Mouse (Mus musculus) embryo, embryonic 10 days (tissue): ENCODE data around the gene L2hgdh.

ENCODE experiments used
- DNase-seq: peaks from one replicate; pipeline ENCODE4 v3.0.0-alpha.2; 2015; ENCODE audit warnings: low spot score

Gene L2hgdh

DNA sequence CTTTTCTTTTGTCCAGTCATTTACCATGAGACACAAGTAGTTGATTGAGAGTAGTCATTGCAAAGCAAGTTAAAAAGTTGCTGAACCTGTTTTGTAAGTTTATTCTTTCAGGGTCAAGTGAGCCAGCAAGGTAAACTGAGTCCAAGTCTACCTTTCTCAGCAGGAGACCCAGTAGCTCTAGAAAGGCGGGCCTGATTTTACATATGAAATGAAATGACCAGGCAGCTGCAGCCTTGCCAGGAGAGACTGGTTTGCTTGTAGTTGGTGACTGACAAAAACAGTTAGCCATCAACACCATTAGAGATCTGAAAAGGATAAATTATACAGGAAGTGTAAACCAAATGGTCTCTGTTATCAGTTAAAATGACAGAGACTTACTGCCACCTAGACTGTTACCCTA lies 5.6 kb upstream of the L2hgdh start:
- no peak for DNase-seq

DNA sequence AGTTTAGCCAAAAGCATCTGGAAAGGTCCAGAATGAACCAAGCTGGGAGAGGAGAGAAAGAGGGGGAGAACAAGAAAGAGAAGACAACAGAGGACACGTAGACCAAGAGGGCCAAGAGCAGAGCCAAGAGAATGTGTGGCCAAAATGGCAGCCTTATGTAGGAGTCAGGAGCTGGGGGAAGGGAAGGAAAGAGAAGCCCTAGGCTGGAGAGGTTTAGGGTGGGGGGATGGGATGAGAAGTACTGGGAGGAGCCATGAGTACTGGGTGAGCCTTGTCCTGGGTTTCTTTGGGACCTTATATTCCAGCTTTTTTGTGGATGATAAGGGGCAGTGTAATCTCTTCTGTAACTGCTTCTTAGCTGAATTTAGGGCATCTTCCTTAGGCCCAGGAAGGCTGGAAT lies 4.6 kb upstream of the L2hgdh start:
- DNase-seq: no peak

DNA sequence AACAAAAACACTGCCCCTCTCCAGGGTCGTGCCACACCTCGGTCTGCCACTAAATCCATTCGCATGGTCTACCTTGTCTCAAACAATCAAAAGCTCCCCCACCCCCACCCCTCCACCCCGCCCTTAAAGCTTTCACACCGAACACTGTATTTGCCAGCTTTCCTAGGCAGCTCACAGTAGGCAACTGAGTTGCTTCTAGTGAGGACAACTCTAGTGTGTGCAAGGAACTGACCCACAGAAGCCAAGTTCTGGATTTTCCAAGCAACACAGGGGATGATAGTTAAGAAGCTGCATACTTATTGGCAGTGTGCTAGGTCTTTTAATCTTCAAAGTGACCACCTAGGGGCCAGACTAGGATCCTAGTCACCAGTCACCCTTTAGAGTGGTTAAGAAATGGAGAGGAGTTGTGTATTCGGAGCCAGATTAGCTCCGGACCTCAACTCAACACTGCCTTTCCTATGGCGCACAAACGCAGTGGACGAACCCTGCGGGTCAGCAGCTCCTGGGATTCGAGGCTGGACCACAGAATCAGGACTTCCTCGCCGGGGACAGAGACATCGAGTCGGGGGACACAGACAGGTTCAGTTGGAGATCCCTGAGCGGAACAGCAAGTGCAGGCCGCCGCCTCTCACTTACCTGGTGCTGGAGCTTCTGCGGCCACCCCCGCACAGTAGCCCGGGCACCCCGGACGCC lies 509 bp downstream of the L2hgdh start:
- DNase-seq: no peak

DNA sequence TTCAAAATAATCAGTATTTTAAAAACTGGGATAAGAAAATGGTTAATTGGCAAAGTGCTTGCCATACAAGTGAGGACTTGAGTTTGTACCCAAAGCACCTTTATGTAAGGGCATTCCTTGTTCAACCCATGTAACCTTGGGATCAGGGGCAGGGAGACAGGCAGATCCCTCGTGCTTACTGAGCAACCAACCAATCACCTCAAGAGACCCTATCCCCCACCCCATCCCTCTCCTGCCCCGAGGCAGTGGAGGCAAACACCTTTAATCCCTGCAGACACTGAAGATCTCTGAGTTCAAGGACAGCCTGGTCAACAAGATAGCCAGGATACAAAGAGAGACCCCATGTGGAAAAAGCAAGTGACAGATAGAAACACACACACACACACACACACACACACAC lies 1.3 kb downstream of the L2hgdh start:
- DNase-seq: no peak

DNA sequence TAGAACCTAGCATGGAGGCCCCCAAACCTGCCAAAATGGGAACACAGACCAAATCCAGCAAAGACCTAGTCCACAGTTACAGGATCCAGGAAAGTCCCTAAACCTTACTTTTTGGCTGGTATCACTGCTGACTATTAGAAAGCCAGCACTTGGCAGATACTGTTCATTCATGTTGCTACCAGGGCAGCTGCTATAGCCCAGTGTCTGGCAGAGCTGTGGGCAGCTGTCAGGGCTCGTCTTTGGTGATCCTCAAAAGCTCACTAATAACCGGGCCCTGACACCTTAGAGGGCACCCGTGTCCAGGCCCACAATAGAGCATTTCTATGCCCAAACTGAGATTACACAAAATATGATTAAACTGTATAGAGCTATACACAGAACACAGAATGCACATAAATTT lies 1.8 kb downstream of the L2hgdh start:
- DNase-seq: no peak

DNA sequence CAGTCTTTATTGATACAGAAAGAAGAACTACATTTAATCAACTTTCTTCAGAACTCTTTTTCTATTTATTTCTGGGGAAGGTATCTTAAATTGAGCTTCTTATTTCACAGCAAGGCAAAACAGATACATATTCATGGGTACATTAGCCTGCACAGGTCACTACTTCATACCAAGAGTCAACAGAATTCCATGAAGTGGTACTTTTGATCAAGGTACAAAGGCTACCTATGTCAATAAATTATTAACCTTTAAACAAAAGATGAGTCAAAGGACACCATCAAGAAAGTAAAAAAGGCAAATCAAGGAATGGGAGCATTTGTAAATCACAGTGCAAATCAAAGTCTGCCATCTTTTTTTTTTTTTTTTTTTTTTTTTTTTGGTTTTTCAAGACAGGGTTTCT lies 11.0 kb downstream of the L2hgdh start:
- no peak for DNase-seq

DNA sequence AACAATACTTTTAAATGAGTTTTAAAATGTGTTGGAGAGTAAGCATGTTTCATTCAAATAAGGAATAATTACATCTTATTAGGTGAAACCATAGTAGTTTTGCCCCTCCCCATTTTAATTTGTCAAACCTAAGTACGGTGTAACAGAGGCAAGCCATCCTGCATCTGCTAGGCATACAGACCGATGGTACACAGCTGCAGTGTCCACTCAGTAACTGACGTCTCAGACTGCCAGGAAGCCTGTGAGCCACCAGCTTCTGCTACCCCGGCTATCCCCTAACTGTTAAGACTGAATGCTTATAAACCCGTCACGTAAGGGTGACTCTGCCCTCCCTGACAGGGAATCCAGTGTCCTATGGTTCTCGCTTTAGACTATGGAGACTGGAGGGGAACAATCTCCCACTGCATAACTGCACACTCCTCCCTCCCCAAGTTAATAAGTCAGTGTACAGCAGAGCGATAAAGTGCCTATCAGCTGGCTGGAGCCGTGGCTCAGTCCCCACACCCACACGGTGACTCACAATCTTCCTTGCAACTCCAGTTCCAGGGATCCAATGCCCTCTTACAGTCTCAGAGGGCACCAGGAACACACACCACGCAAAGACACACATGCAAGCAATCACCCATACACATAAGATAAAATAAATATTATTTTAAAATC lies 19.7 kb downstream of the L2hgdh start:
- no peak for DNase-seq

DNA sequence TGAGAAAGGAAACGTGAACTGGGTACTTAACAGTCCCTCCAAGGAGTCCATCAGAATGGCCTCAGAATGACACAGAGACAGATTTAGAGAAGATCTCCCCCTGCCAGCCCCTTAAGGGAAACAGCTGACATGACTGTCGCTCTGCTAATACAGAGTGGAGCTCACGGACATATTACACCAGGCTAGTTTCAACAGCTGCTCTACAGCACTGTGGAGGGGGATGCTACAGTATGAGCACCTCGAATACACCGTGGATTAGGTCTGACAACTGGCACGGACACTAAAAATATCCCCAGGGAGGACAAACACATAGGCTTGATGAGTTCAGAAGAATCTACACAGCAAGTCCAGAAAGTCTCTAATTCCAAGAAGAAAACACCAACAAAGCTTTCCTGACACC lies 26.3 kb downstream of the L2hgdh start:
- no peak for DNase-seq

DNA sequence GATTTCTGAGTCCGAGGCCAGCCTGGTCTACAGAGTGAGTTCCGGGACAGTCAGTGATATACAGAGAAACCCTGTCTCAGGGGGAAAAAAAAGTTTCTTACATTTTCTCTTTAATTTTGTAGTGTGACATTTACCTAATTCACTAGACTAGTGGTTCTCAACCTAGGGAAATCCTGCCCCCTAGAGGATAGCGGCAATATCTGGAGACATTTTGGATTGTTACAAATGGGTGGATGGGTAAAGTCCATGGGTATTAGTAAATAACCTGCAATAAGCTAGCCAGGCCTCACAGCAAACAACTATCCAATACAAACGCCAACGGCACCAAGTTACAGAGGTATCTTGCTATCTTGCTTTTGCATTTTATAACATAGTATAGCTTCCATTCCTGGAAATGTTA lies 27.9 kb downstream of the L2hgdh start:
- DNase-seq: peak; percentile 67

DNA sequence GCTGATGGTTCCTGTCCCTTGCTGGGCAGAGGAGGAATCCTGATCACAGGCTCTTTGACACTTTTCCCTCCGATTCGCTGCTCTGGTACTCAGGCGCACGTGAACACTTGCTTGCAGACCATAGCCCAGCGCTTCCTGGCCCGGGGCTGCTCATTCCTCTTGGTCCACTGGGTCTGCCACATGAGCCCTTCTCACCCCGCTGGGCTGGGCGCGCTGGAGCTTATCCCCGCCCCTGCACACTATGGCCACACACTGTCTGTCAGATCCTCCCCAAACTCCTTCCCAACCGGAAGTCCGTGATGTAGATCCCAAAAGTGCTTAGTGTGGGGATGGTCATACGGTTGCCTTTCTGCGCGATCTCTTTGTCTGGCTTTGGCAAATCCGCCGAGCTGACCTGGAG lies 31.2 kb downstream of the L2hgdh start:
- DNase-seq: no peak

DNA sequence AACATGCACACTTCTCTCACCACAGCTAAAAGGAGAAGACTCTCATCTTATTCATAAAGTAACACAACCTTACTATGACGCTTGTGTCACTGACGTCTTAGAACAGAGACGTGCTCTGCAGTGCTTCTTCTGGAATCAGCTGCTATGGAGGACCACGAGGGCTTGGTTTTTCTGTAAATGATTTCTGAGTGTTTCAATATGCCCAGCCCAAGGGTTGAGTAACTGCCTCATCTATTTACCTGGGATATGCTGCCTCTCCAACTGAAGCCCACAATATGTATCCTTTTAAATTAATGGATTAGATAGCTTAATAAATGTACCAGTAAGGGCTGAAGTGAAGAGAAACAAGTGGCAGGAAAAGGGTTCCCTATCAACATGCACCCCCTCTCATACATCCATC lies 34.0 kb downstream of the L2hgdh start:
- no peak for DNase-seq

DNA sequence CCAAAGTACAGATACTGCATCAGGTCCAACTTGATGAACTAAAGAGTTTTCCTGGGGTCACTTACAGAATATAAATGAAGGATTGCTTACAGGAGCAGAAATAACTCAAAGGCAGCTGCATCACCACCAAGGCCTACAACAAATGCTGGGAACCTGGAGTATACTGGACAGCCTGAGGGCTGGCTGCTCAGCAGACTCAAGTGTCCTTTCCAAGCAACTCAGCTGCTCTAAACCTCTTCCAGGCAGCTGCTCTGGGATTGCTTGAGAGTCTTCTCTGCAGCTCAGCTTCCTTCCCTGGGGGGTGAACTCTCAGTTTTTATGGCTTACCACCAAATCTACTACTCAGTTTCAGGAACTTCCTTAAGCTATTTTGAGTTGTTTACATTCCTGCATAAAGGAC lies 35.6 kb downstream of the L2hgdh start:
- DNase-seq: no peak

DNA sequence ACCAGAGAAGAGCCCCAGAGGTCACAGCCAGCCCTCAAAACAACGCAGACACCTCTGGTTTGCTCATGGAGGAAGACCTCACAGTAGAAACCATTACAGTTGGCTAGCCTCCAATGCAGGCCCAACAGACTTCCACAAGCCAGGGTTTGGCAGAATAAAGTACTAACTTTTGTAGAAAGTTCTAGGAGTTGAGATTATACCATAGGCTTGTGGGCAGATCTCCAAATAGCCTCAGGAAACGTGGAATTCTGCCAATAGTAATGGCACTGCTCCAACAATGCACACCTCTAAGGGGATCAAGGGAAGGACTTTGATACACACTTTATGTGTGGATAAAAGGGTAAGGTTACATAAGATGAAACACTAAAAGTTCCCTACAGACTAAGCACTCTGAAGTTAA lies 36.3 kb downstream of the L2hgdh start:
- no peak for DNase-seq

DNA sequence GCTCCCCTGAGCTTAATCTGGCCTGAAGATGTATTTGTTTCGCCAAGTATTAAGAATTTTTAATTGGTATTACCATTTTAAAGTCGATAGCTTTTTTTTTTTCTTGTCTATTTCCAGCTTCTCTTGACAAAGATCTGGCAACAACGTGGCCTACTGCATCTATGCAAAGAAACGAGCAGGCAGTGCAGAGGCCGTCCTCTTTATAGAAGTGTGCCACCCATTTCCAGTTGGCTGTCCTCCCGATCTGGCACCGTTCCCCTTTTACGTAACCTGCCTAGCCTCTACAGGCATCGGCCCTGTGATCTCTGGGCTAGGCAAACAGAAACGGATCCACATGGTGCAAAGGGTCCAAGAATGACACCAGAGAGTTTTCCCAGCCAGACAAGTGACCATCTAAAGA lies 41.1 kb downstream of the L2hgdh start:
- DNase-seq: peak; percentile 16

DNA sequence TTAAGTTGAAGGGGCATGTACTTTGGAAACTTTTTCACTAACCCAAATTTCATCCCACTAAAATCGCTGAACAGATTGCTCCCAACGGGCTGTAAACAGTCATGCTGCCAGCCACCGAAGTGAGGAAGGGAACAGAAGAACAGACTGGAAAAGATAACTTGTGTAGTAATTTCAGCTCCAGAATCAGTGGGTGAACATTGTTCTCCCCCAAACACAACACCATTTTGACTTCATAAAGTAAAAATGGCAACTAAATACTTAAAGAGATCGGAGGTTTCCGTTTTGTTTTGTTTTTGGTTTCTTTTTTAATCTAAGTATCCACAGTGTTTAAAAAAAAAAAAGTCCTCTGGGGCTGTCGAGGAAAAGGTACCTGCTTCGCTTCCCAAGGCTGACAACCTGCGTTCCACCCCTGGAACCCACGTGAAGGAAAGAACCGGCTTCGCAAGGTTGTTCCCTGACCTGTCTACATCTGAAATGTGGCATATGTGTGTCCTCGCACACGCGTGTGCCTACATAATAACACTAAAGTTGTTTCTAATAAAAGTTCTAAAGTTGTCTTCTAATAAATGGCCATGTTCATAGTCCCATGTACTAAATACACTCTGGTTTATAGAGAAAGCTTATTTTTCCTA lies 41.8 kb downstream of the L2hgdh start:
- peak; percentile 21 for DNase-seq

DNA sequence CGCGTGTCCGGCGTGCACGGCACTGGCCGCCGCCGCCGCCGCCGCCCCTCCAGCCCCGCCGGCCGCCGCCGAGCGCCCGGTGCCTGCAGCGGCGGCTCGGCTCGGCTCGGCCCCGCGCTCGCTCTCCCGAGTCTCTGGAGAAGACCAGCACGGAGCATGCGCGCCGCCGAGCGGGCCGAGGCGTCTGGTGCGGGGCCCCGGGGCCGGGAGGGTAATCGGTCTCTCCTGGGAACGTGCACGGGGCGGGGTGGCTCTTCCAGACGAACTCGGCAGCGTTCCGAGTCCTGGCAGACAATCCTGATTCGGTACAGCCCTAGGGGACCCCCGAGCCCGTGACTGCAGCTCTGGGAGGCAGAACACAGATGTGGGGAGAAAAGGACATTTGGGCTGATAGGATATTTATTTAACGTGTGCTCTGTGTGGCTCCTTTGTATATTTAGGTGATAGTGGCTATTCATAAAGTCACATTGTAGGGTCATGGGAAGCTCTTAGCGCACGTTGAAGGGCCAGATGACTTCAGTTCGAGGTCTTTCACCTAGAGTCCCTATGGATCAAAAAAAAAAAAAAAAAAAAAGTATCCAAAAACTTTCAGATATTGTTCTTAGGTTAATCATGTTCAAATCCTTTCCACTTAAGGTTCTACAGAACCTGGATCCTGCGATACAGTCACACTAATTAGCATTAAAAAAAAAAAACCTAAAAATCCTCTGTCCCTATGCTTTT lies 42.4 kb downstream of the L2hgdh start:
- peak; percentile 89 for DNase-seq

DNA sequence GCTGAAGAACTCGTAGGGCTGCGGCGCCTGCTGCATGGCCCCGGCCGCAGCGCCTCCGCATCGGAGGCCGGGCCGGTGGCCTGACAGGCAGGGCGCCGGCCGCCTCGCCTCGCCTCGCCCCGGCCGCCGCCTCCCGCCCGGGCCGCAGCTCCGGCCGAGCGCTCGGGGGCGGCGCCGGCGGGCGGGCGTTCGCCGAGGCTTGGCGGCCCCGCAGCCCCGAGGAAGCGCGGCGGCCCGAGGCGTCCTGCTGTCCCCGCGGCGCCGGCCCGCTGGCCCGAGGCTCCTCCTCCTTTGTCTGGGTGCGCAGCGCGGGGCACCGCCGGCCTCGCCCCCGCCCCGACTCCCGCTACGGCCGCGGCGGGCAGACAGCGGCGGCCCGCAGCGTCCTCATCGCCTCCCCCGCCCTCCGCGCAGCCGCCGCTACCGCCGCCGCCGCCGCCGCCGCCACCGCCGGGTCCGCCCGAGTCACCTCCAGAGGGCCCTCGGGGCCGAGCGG lies 43.1 kb downstream of the L2hgdh start, which contains the start of gene Sos2:
Gene Sos2, minus strand, starts transcription at position 287 of the 496 bp plus-strand sequence.
- peak; percentile 59 for DNase-seq

DNA sequence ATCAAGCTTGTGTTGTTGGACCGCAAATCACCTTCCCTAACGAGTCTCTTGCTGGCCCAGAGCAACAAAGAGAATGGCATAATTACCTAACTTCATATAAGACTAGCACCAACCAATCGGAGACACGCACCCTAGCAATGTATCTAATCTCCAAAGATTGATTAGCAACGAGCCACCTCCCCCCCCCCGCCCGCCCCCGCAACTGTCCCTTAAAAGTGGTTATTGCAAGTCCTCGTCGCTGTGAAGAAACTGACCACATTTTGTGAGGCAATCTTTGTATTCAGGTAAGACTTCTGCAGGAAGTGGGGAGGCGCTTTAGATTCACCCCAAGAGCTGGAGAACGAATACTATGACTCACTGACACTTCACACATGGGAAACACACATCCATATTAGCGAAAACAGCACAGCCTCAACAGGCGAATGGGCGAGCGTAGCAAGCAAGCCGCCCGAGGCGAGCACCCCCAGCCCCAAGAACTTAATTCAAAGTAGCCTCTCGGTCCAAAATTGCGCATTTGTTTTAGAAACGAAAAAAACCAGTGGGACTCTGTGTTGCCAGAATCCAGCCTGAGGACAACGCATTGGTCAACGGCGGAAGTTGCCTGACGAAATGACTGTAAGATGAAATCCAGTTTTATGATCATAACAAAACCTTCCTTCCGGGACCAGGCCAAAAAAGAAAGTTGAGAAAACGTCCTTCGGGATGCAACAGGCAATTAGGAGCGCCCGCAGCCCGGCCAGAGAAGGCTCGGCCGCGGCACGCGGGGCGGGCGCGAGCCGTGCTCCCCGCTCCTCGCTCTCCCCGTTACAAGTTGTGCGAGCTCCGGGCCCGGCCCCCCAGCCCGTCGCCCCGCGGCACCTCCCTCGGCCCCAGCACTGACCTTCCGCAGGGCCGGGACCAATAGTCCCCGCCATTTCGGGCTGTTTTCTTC lies 43.8 kb downstream of the L2hgdh start:
- DNase-seq: peak; percentile 53

DNA sequence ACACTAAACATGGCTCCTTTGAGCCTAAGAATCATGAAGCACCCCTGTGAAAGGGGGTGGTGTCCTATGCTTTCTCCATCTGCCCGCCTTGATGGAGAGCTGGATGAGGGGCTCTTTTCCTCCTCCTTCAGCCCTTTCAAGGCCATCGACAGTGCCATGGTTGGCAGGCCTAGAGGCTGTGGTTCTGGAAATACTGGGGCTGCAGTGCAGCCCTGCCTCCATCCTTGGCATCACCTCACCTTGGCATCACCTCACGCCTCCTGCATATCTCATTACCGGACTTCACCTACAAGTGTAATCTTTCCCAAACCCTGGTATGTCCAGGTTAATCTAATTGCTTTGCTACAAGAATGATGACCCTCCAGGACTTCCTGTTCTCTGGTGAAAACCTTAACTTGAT lies 48.5 kb downstream of the L2hgdh start:
- no peak for DNase-seq

DNA sequence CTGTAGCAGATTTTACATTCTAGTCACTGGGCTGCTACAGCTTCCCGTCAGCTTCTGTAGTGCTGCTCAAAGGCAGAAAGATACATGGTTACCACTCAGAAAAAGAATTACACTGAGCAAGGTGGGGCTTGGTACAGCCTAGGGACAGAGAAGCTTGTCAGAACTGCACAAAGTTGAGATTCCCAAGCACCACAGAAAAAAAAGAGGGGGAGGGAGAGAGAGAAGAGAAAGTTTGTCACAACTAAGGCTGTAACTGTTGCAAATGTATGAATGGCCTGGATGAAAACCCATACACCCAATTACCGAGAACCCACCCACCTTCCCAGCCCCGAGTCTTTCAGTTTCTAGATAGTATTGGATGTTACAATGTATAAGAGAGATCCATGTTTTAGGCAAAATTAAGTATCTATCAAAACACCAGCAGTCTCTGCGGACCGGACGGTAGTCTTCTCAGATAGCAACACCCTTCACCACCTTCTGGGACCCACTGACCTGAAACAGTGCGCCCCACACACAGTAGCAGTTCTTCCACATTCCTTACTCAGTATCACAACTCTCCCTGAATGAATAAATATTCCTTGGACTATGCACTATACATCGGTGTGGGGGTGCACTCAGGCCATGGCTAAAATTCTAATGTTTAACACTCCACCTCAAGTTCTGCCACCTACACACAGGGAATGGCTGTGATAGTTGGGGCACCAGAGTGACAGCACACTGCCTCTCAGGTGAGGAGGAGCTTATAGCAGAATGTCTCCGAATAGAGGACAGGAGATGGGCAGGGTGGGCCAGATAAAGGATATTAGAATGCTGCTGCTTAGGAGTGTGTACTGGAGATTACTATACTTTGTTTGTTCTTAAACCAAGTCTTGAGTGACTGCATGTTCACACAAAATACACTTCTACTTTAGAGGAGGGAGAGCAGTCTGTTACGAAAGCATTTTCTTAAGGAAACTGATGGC lies 49.8 kb downstream of the L2hgdh start:
- DNase-seq: no peak
